Mouse (Mus musculus) CH12.LX (cell line): ENCODE measurements around the gene Asb15. TPM values are rescaled to one million over a fixed set of nuclear protein-coding genes. Genes with fewer than 3 reads are reported as not detected.

ENCODE experiments used
- DNase-seq: peaks from one replicate; pipeline ENCODE4 v3.0.0-alpha.2; 2013; ENCODE audit errors: extremely low read depth
- H3K27ac ChIP-seq: 2 replicates; pipeline ENCODE4 v1.5.1; 2012; ENCODE audit warnings: low read depth, mild to moderate bottlenecking, control low read depth, moderate library complexity; ENCODE audit not compliant: insufficient read depth
- H3K27me3 ChIP-seq: replicated peaks from 2 replicates; pipeline ENCODE3; 2012; ENCODE audit warnings: inconsistent platforms
- H3K36me3 ChIP-seq, 2 experiments: replicated peaks in 1 of 2; 2 replicates each; pipeline versions ENCODE3 to v1.6.1; 2012; ENCODE audit warnings: inconsistent platforms in 1 of 2, low read length in 1 of 2, mild to moderate bottlenecking in 1 of 2, mixed read lengths in 1 of 2, moderate library complexity in 1 of 2; ENCODE audit not compliant: control insufficient read depth in 1 of 2, insufficient read depth in 1 of 2
- H3K4me1 ChIP-seq, 2 experiments: 2 replicates each; pipeline ENCODE4 v1.6.1; 2012; ENCODE audit warnings: inconsistent platforms in 1 of 2, moderate library complexity in 1 of 2; ENCODE audit not compliant: insufficient read depth in 2 of 2, control insufficient read depth in 1 of 2
- H3K4me2 ChIP-seq: 2 replicates; pipeline ENCODE4 v1.6.1; 2012; ENCODE audit warnings: low read depth, mild to moderate bottlenecking, control low read depth; ENCODE audit not compliant: poor library complexity, insufficient read depth, severe bottlenecking
- H3K4me3 ChIP-seq, 3 experiments: fragments of 150-350 bp in 1 of 3; sonication (generic) in 1 of 3; replicated peaks in 1 of 3; 2 replicates each; pipeline versions ENCODE3 to v1.5.1; 2011 to 2012; ENCODE audit warnings: low read depth in 2 of 3, low read length in 2 of 3, mild to moderate bottlenecking in 2 of 3, moderate library complexity in 2 of 3, control low read depth in 1 of 3, improper control_type of control experiment in 1 of 3, inconsistent platforms in 1 of 3, mixed read lengths in 1 of 3; ENCODE audit not compliant: poor library complexity in 1 of 3
- H3K79me2 ChIP-seq: replicated peaks from 2 replicates; pipeline ENCODE4 v1.6.1; 2012; ENCODE audit warnings: mild to moderate bottlenecking, moderate library complexity; ENCODE audit not compliant: control insufficient read depth, poor library complexity, insufficient read depth, severe bottlenecking; ENCODE audit errors: extremely low read depth
- H3K9ac ChIP-seq: 2 replicates; pipeline ENCODE4 v1.6.1; 2012; ENCODE audit warnings: low read depth, mild to moderate bottlenecking, control low read depth, moderate library complexity; ENCODE audit not compliant: insufficient read depth
- H3K9me3 ChIP-seq: replicated peaks from 2 replicates; pipeline ENCODE3; 2012; ENCODE audit warnings: low read length, inconsistent platforms, mixed read lengths
- BHLHE40 ChIP-seq: IDR thresholded peaks from 2 replicates; pipeline ENCODE4 v1.6.1; 2011; ENCODE audit warnings: mild to moderate bottlenecking, low read depth, low read length, improper control_type of control experiment
- CHD2 ChIP-seq: IDR thresholded peaks from 2 replicates; pipeline ENCODE4 v1.6.1; 2011; ENCODE audit warnings: low read length, improper control_type of control experiment
- CTCF ChIP-seq, 2 experiments: IDR thresholded peaks in 1 of 2; conservative IDR thresholded peaks in 1 of 2; 2 replicates each; pipeline ENCODE4 v1.5.1; 2011 to 2012; ENCODE audit warnings: low read depth in 2 of 2, low read length in 2 of 2, improper control_type of control experiment in 1 of 2, inconsistent platforms in 1 of 2, mild to moderate bottlenecking in 1 of 2, moderate library complexity in 1 of 2
- ELF1 ChIP-seq: IDR thresholded peaks from 2 replicates; pipeline ENCODE4 v1.6.1; 2014; ENCODE audit warnings: low read depth, mild to moderate bottlenecking, inconsistent platforms, low read length, improper control_type of control experiment
- ETS1 ChIP-seq: conservative IDR thresholded peaks from 2 replicates; pipeline ENCODE4 v1.6.1; 2012; ENCODE audit warnings: low read depth, mild to moderate bottlenecking, inconsistent platforms, low read length, improper control_type of control experiment, moderate library complexity
- HCFC1 ChIP-seq: IDR thresholded peaks from 2 replicates; pipeline ENCODE4 v1.6.1; 2012; ENCODE audit warnings: low read depth, mild to moderate bottlenecking, inconsistent platforms, low read length, improper control_type of control experiment
- IRF4 ChIP-seq: IDR thresholded peaks from 2 replicates; pipeline ENCODE4 v1.6.1; 2014; ENCODE audit warnings: low read depth, mild to moderate bottlenecking, inconsistent platforms, low read length, improper control_type of control experiment
- JUN ChIP-seq: IDR thresholded peaks from 2 replicates; pipeline ENCODE4 v1.6.1; 2011; ENCODE audit warnings: low read depth, mild to moderate bottlenecking, low read length, improper control_type of control experiment, moderate library complexity; ENCODE audit not compliant: insufficient read depth
- KAT2A ChIP-seq: IDR thresholded peaks from 2 replicates; pipeline ENCODE4 v1.6.1; 2012; ENCODE audit warnings: low read length, improper control_type of control experiment, inconsistent platforms; ENCODE audit not compliant: insufficient replicate concordance
- MAX ChIP-seq: IDR thresholded peaks from 2 replicates; pipeline ENCODE4 v1.6.1; 2011; ENCODE audit warnings: low read length, improper control_type of control experiment
- MAZ ChIP-seq: IDR thresholded peaks from 2 replicates; pipeline ENCODE4 v1.6.1; 2012; ENCODE audit warnings: low read depth, mild to moderate bottlenecking, inconsistent platforms, low read length, improper control_type of control experiment, moderate library complexity
- NELFE ChIP-seq: IDR thresholded peaks from 2 replicates; pipeline ENCODE4 v1.6.1; 2011; ENCODE audit warnings: low read depth, low read length, improper control_type of control experiment
- NRF1 ChIP-seq: IDR thresholded peaks from 2 replicates; pipeline ENCODE4 v1.6.1; 2014; ENCODE audit warnings: low read depth, mild to moderate bottlenecking, inconsistent platforms, low read length, improper control_type of control experiment, moderate library complexity
- PAX5 ChIP-seq: IDR thresholded peaks from 2 replicates; pipeline ENCODE4 v1.6.1; 2012; ENCODE audit warnings: low read length, inconsistent platforms, mixed read lengths
- POLR2A ChIP-seq: IDR thresholded peaks from 2 replicates; pipeline ENCODE4 v1.6.1; 2011; ENCODE audit warnings: low read depth, mild to moderate bottlenecking, improper control_type of control experiment, low read length
- RAD21 ChIP-seq: IDR thresholded peaks from 2 replicates; pipeline ENCODE4 v1.6.1; 2011; ENCODE audit warnings: low read depth, mild to moderate bottlenecking, low read length, improper control_type of control experiment, moderate library complexity
- RCOR1 ChIP-seq: conservative IDR thresholded peaks from 2 replicates; pipeline ENCODE4 v1.6.1; 2012; ENCODE audit warnings: low read depth, mild to moderate bottlenecking, inconsistent platforms, low read length, improper control_type of control experiment
- TBP ChIP-seq: conservative IDR thresholded peaks from 2 replicates; pipeline ENCODE4 v1.6.1; 2011; ENCODE audit warnings: low read depth, low read length, improper control_type of control experiment
- USF2 ChIP-seq: conservative IDR thresholded peaks from 2 replicates; pipeline ENCODE4 v1.6.1; 2011; ENCODE audit warnings: low read depth, low read length, improper control_type of control experiment
- ZC3H11A ChIP-seq: IDR thresholded peaks from 2 replicates; pipeline ENCODE4 v1.6.1; 2012; ENCODE audit warnings: low read depth, mild to moderate bottlenecking, inconsistent platforms, low read length, improper control_type of control experiment
- ZMIZ1 ChIP-seq: IDR thresholded peaks from 2 replicates; pipeline ENCODE4 v1.6.1; 2012; ENCODE audit warnings: low read depth, mild to moderate bottlenecking, inconsistent platforms, low read length, improper control_type of control experiment
- ZNF384 ChIP-seq: IDR thresholded peaks from 2 replicates; pipeline ENCODE4 v1.6.1; 2012; ENCODE audit warnings: low read depth, low read length, improper control_type of control experiment, inconsistent platforms
- dilution Hi-C: fragments of 300-500 bp; cut with MboI; formaldehyde crosslinking; loops from 2 replicates; pipeline ENCODE4 v1.14.3; 2020; ENCODE audit warnings: low sequenced_read_pairs; ENCODE audit not compliant: extremely low pct_unique_long_range_greater_than_20kb, extremely low pct_ligation_motif_present
- in situ Hi-C: fragments of 300-500 bp; cut with MboI; formaldehyde crosslinking; loops from 3 replicates; pipeline ENCODE4 v1.14.3; 2019; ENCODE audit warnings: low sequenced_read_pairs, low pct_ligation_motif_present, low pct_unique_long_range_greater_than_20kb, mixed read lengths
- polyA plus RNA-seq: library from polyadenylated mRNA; unstranded; fragments of >175 nt; gene quantifications from 2 replicates; pipeline ENCODE4 v1.2.1, GENCODE M21; 2012; ENCODE audit warnings: low read depth; ENCODE audit not compliant: insufficient read length
- total RNA-seq, 2 experiments: library from RNA; depleted of rRNA; stranded (reverse); fragments of 300-350 nt in 1 of 2; fragments of >200 nt in 1 of 2; gene quantifications; 2 replicates each; pipeline ENCODE4 v1.2.3; 2012 to 2014

Asb15 gene
- total and polyA plus RNA-seq, 3 experiments, result 0.10 TPM; not detected in 2

- no peaks in the 10 kb centered on the region for H3K36me3 ChIP-seq
- in situ Hi-C loops (no loop called here), dilution Hi-C loops (no loop called here)
- H3K9me3 ChIP-seq, result no peaks in the 10 kb centered on the region
- TF ChIP-seq MAX, result no peak
- no peak for TF ChIP-seq RCOR1
- no peak for TF ChIP-seq ZNF384
- no peak for TF ChIP-seq TBP
- TF ChIP-seq KAT2A, result no peak
- no peak for TF ChIP-seq CTCF (conservative IDR thresholded peaks at IDR 0.05 in 1 of 2, IDR thresholded peaks at IDR 0.05 in 1 of 2; ENCODE audit: low read depth in 2 of 2, low read length in 2 of 2)
- TF ChIP-seq POLR2A, result no peak
- TF ChIP-seq ZMIZ1, result no peak
- TF ChIP-seq PAX5, result no peak
- no peak for TF ChIP-seq MAZ
- no peak for DNase-seq
- no peak overlapping the region for H3K4me2 ChIP-seq
- no peaks in the 10 kb centered on the region for H3K27me3 ChIP-seq
- no peak overlapping the region for H3K9ac ChIP-seq
- no peak overlapping the region for H3K4me3 ChIP-seq
- H3K79me2 ChIP-seq, result no peaks in the 10 kb centered on the region
- H3K4me1 ChIP-seq, result peaks cover 3 to 12% of the 10 kb centered on the region in 2 experiments; a peak in 3 of 4 replicates
- H3K27ac ChIP-seq, result no peak overlapping the region
These were observed 71.7 kb downstream of the Asb15 start for GRCm38 (mm10) chr6:24599639-24600038.

GRCm38 (mm10) chr6:24600134-24600533 is 72.2 kb downstream of the Asb15 start:
- Histone ChIP-seq H3K4me3 (no peak overlapping the region), H3K9me3 (no peaks in the 10 kb centered on the region), H3K27ac (no peak overlapping the region), H3K79me2 (no peaks in the 10 kb centered on the region), H3K4me2 (peak overlapping the region; percentile 25; the same call in 1 of the 2 replicates), H3K9ac (no peak overlapping the region), H3K36me3 (no peaks in the 10 kb centered on the region), H3K4me1 (peaks cover 3 to 12% of the 10 kb centered on the region in 2 experiments; a peak in 3 of 4 replicates), H3K27me3 (no peaks in the 10 kb centered on the region)
- DNase-seq, result peak; percentile 12
- dilution Hi-C loops (no loop called here), in situ Hi-C loops (no loop called here)
- TF ChIP-seq IRF4, result no peak
- TF ChIP-seq BHLHE40, result no peak
- no peak for TF ChIP-seq NRF1
- no peak for TF ChIP-seq JUN
- TF ChIP-seq ELF1, result no peak
- no peak for TF ChIP-seq USF2
- TF ChIP-seq ZC3H11A, result no peak
- no peak for TF ChIP-seq ZNF384
- no peak for TF ChIP-seq KAT2A
- TF ChIP-seq ETS1, result no peak
- TF ChIP-seq NELFE, result no peak
- TF ChIP-seq MAX, result no peak
- no peak for TF ChIP-seq CHD2
- TF ChIP-seq HCFC1, result no peak
- TF ChIP-seq TBP, result no peak
- no peak for TF ChIP-seq RAD21
- TF ChIP-seq MAZ, result no peak
